21 mouse cellular contexts compared by ENCODE assay signal in the genomic region with DNA sequence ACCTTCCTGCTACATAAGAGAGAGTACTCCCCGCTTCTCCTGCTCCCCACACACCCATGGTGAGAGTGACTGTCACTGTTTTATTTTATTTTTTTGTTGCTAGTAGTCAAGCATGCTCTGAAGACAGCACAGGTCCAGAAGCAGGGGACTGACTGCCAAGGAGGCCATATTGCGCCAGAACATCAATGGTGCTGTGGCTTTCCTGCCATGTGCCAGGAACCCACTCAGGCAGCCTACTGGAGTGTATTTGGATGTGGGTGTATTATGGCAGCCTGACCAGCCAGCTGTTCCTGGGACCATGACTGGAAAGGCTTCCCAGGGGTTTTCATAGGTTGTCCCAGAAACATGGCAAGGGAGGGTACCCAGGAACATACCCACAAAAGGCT.
A peak's percentile ranks its signal among the peaks of the same experiment; 100 is the strongest.
DNase-seq lines count a peak whose midpoint lies in the region; ATAC-seq and TF ChIP-seq lines count a peak whose summit lies in the region.
"Had no signal": no experiment of that assay in that cellular context is flagged by ENCODE, and none has a peak within 500 bp of the region (broad histone marks: within the 10 kb centered on the region; RNA-seq: fewer than 3 reads in every experiment).

No protein-coding gene starts in this region.

- no peaks in the 10 kb centered on the region for H3K9me3 ChIP-seq in hindbrain, postnatal 0 days (ENCODE audit: low read length)
- no peaks in the 10 kb centered on the region for H3K9me3 ChIP-seq in hindbrain, embryonic 12.5 days (replicated peaks)
- H3K9me3 ChIP-seq: embryonic facial prominence, embryonic 15.5 days; forebrain, embryonic 10.5 days; heart, embryonic 13.5 days had no signal

- peaks cover 11% of the 10 kb centered on the region for H3K4me1 ChIP-seq in hindbrain, postnatal 0 days (ENCODE audit: insufficient read depth, low read length)
- H3K4me1 ChIP-seq in hindbrain, embryonic 12.5 days, result peaks cover 26% of the 10 kb centered on the region
- peaks cover 12% of the 10 kb centered on the region for H3K4me1 ChIP-seq in brown adipose tissue, adult 24 weeks (ENCODE audit: control insufficient read depth, insufficient read depth, insufficient read length, low read length)
- H3K4me1 ChIP-seq in small intestine, adult 2 months (ENCODE audit: control insufficient read depth, insufficient read depth, insufficient read length, low read length), result peaks cover 9% of the 10 kb centered on the region; the same call in 1 of the 2 replicates

- no peak for DNase-seq in hindbrain, postnatal 0 days (ENCODE audit: low spot score)
- peak; percentile 50 to 61 for DNase-seq in layer of hippocampus, adult 8-10 months (ENCODE audit: low spot score in 2 of 2)
- no peak for DNase-seq in layer of hippocampus, postnatal 25 days (ENCODE audit: extremely low spot score in 1 of 2, low spot score in 1 of 2)
- DNase-seq in lung, postnatal 14 days, result no peak
- DNase-seq: adrenal gland, postnatal 14 days; cerebellum, adult 2 months; embryo, embryonic 11 days; gastrocnemius, postnatal 36 days; heart, postnatal 36 days had no signal

- WGBS in hindbrain, postnatal 0 days, result 76% methylated on average over 2 of the region's 2 CpGs
- WGBS in hindbrain, embryonic 12.5 days, result 96% methylated on average over 2 of the region's 2 CpGs
- 78% methylated on average over 2 of the region's 2 CpGs for WGBS in small intestine, adult 2 months

- TF ChIP-seq POLR2A in small intestine, adult 2 months (IDR thresholded peaks at IDR 0.05; ENCODE audit: low read depth, low read length), result no peak

- no peak overlapping the region for H3K4me3 ChIP-seq in hindbrain, postnatal 0 days (ENCODE audit: low read length)
- no peak overlapping the region for H3K4me3 ChIP-seq in hindbrain, embryonic 12.5 days
- H3K4me3 ChIP-seq in brown adipose tissue, adult 24 weeks (ENCODE audit: insufficient read depth, low read depth, low read length), result no peak overlapping the region
- H3K4me3 ChIP-seq in small intestine, adult 2 months (ENCODE audit: low read depth, low read length), result no peak overlapping the region
- H3K4me3 ChIP-seq: embryonic facial prominence, embryonic 15.5 days; erythroblast, embryonic 14.5 days; forebrain, embryonic 10.5 days; heart, embryonic 13.5 days had no signal

- no peak overlapping the region for H3K9ac ChIP-seq in hindbrain, postnatal 0 days (replicated peaks; ENCODE audit: low read length)
- H3K9ac ChIP-seq in hindbrain, embryonic 12.5 days, result no peak overlapping the region
- H3K9ac ChIP-seq: embryonic facial prominence, embryonic 15.5 days; heart, embryonic 13.5 days had no signal

- TF ChIP-seq CTCF in hindbrain, postnatal 0 days (IDR thresholded peaks at IDR 0.05; ENCODE audit: low read depth), result no peak
- TF ChIP-seq CTCF in small intestine, adult 2 months (IDR thresholded peaks at IDR 0.05; ENCODE audit: extremely low read depth, insufficient read length, insufficient replicate concordance, low read depth, low read length), result no peak

- no peaks in the 10 kb centered on the region for H3K36me3 ChIP-seq in hindbrain, postnatal 0 days (ENCODE audit: insufficient read depth, low read length)
- no peaks in the 10 kb centered on the region for H3K36me3 ChIP-seq in hindbrain, embryonic 12.5 days
- H3K36me3 ChIP-seq in small intestine, adult 2 months (ENCODE audit: control insufficient read depth, insufficient read depth, low read length), result no peaks in the 10 kb centered on the region
- H3K36me3 ChIP-seq: embryonic facial prominence, embryonic 15.5 days; forebrain, embryonic 10.5 days; heart, embryonic 13.5 days had no signal

- H3K27ac ChIP-seq in hindbrain, postnatal 0 days, result no peak overlapping the region
- no peak overlapping the region for H3K27ac ChIP-seq in hindbrain, embryonic 12.5 days
- H3K27ac ChIP-seq in brown adipose tissue, adult 24 weeks (replicated peaks; ENCODE audit: low read depth, low read length), result peak overlapping the region; percentile 27; the same call in 1 of the 2 replicates
- H3K27ac ChIP-seq in small intestine, adult 2 months (ENCODE audit: insufficient read depth, low read depth, low read length), result peak overlapping the region; percentile 57; the same call in 1 of the 2 replicates
- H3K27ac ChIP-seq: embryonic facial prominence, embryonic 15.5 days; forebrain, embryonic 10.5 days; heart, embryonic 13.5 days had no signal

- H3K27me3 ChIP-seq in hindbrain, postnatal 0 days (ENCODE audit: insufficient read depth, low read length), result no peaks in the 10 kb centered on the region
- H3K27me3 ChIP-seq in hindbrain, embryonic 12.5 days, result no peaks in the 10 kb centered on the region
- no peaks in the 10 kb centered on the region for H3K27me3 ChIP-seq in small intestine, adult 2 months (ENCODE audit: control insufficient read depth, insufficient read depth, low read length)
- H3K27me3 ChIP-seq: CH12.LX; embryonic facial prominence, embryonic 15.5 days; heart, embryonic 13.5 days; Patski had no signal

- H3K4me2 ChIP-seq in hindbrain, postnatal 0 days (ENCODE audit: low read depth, low read length), result no peak overlapping the region
- H3K4me2 ChIP-seq in hindbrain, embryonic 12.5 days (replicated peaks), result no peak overlapping the region
- H3K4me2 ChIP-seq: embryonic facial prominence, embryonic 15.5 days; heart, embryonic 13.5 days had no signal

- ATAC-seq in hindbrain, postnatal 0 days, result 0 out of 2 replicates have a peak, but pooled peaks have one; percentile 33
- no peak for ATAC-seq in hindbrain, embryonic 12.5 days (ENCODE audit: low FRiP score)
- ATAC-seq: activated CD4-positive, CD25-positive, alpha-beta regulatory T cell, adult 4 months; forebrain, embryonic 14.5 days; hindbrain, embryonic 16.5 days; Patski had no signal

Comparison
In these comparisons a context has a peak if more than half of its experiments do, and no peak if none do; other contexts are left out.
1. DNase-seq: peak in layer of hippocampus, adult 8-10 months (2 of 2); none in hindbrain, postnatal 0 days (single experiment), layer of hippocampus, postnatal 25 days (0 of 2) and lung, postnatal 14 days (single experiment).
2. H3K27ac ChIP-seq: peak in brown adipose tissue, adult 24 weeks (single experiment) and small intestine, adult 2 months (single experiment); none in hindbrain, postnatal 0 days (single experiment) and hindbrain, embryonic 12.5 days (single experiment).